Mouse (Mus musculus): ENCODE data around the gene Gm39653. TPM values are rescaled to one million over a fixed set of nuclear protein-coding genes. Genes with fewer than 3 reads are reported as not detected.

Gene Gm39653
- polyA plus RNA-seq (2017; shearing (Covaris generic)) = not detected

GRCm38 (mm10) chr1:63615668-63616067 is at the start of gene Gm39653:
TSS of gene Gm39653 (plus strand) at chr1:63615968.

Other genes starting within 250 kb of the Gm39653 start
- gene Adam23, start 170.1 kb upstream of the Gm39653 start, polyA plus RNA-seq (2017; shearing (Covaris generic)) = 0.29 TPM
- not detected for gene Dytn, start 71.0 kb downstream of the Gm39653 start, polyA plus RNA-seq (2017; shearing (Covaris generic))
- not detected for gene Mdh1b, start 114.3 kb downstream of the Gm39653 start, polyA plus RNA-seq (2017; shearing (Covaris generic))
- 47.3 TPM for gene Fastkd2, start 114.6 kb downstream of the Gm39653 start, polyA plus RNA-seq (2017; shearing (Covaris generic))
- gene 4933402D24Rik, start 153.3 kb downstream of the Gm39653 start, polyA plus RNA-seq (2017; shearing (Covaris generic)) = not detected